Comparison of ENCODE assay signal across 8 mouse cellular contexts in genomic region chr5:33335977-33336360, GRCm38 (mm10). TPM values are rescaled to one million over a fixed set of nuclear protein-coding genes. Genes with fewer than 3 reads are reported as not detected.
DNase-seq lines count a peak whose midpoint lies in the region; ATAC-seq and TF ChIP-seq lines count a peak whose summit lies in the region.

No protein-coding gene starts in this region.

- ATAC-seq in forebrain, embryonic 13.5 days = no peak; the same call in 1 of the 2 replicates
- ATAC-seq in hindbrain, embryonic 15.5 days (ENCODE audit: low FRiP score, low read depth) = 0 out of 2 replicates have a peak, but pooled peaks have one; percentile 0
- peak; percentile 38; the same call in 1 of the 2 replicates for ATAC-seq in liver, postnatal 0 days
- no peak; the same call in 1 of the 2 replicates for ATAC-seq in neural tube, embryonic 13.5 days (ENCODE audit: low read depth)

- no peak for TF ChIP-seq CTCF in gastrocnemius, adult 2 months (IDR thresholded peaks at IDR 0.05)
- no peak for TF ChIP-seq CTCF in liver, postnatal 0 days (IDR thresholded peaks at IDR 0.05; ENCODE audit: low read depth)
- TF ChIP-seq CTCF in thymus, adult 2 months (IDR thresholded peaks at IDR 0.05; ENCODE audit: borderline replicate concordance, control insufficient read depth, extremely low read depth, insufficient read depth, low read length, poor library complexity) = no peak

- H3K4me2 ChIP-seq in forebrain, embryonic 13.5 days = peak overlapping the region; percentile 90
- H3K4me2 ChIP-seq in hindbrain, embryonic 15.5 days = peak overlapping the region; percentile 75
- H3K4me2 ChIP-seq in liver, postnatal 0 days (ENCODE audit: low read depth, low read length) = peak overlapping the region; percentile 96
- H3K4me2 ChIP-seq in neural tube, embryonic 13.5 days = peak overlapping the region; percentile 90

- peaks cover 5% of the 10 kb centered on the region; the same call in 1 of the 2 replicates for H3K36me3 ChIP-seq in forebrain, embryonic 13.5 days (ENCODE audit: poor library complexity, severe bottlenecking)
- H3K36me3 ChIP-seq in hindbrain, embryonic 15.5 days = no peaks in the 10 kb centered on the region
- no peaks in the 10 kb centered on the region for H3K36me3 ChIP-seq in liver, postnatal 0 days (replicated peaks; ENCODE audit: insufficient read depth, low read length)
- peaks cover 11% of the 10 kb centered on the region; the same call in 1 of the 2 replicates for H3K36me3 ChIP-seq in neural tube, embryonic 13.5 days
- H3K36me3 ChIP-seq in thymus, adult 2 months (ENCODE audit: control insufficient read depth, insufficient read depth, low read length) = no peaks in the 10 kb centered on the region

- no peaks in the 10 kb centered on the region for H3K27me3 ChIP-seq in forebrain, embryonic 13.5 days
- no peaks in the 10 kb centered on the region for H3K27me3 ChIP-seq in hindbrain, embryonic 15.5 days
- no peaks in the 10 kb centered on the region for H3K27me3 ChIP-seq in liver, postnatal 0 days (ENCODE audit: insufficient read depth, low read length)
- H3K27me3 ChIP-seq in neural tube, embryonic 13.5 days = no peaks in the 10 kb centered on the region
- H3K27me3 ChIP-seq in thymus, adult 2 months (ENCODE audit: control insufficient read depth, insufficient read depth, low read length) = no peaks in the 10 kb centered on the region

- no peak for TF ChIP-seq EP300 in liver, postnatal 0 days (IDR thresholded peaks at IDR 0.05; ENCODE audit: low read depth)

- H3K9me3 ChIP-seq in forebrain, embryonic 13.5 days (replicated peaks) = 0 out of 2 replicates have a peak, but pooled peaks cover 4% of the 10 kb centered on the region
- no peaks in the 10 kb centered on the region for H3K9me3 ChIP-seq in hindbrain, embryonic 15.5 days
- no peaks in the 10 kb centered on the region for H3K9me3 ChIP-seq in liver, postnatal 0 days (ENCODE audit: low read length)
- H3K9me3 ChIP-seq in neural tube, embryonic 13.5 days = no peaks in the 10 kb centered on the region

- TF ChIP-seq POLR2A in thymus, adult 2 months (IDR thresholded peaks at IDR 0.05; ENCODE audit: control insufficient read depth, extremely low read depth, insufficient read depth, low read length, poor library complexity) = no peak

- peak overlapping the region; percentile 90 for H3K27ac ChIP-seq in gastrocnemius, adult 2 months
- H3K27ac ChIP-seq in forebrain, embryonic 13.5 days = peak overlapping the region; percentile 66; the same call in 1 of the 2 replicates
- H3K27ac ChIP-seq in hindbrain, embryonic 15.5 days (replicated peaks) = peak overlapping the region; percentile 83
- H3K27ac ChIP-seq in liver, postnatal 0 days (ENCODE audit: low read depth) = peak overlapping the region; percentile 91
- H3K27ac ChIP-seq in neural tube, embryonic 13.5 days (replicated peaks) = peak overlapping the region; percentile 80
- H3K27ac ChIP-seq in thymus, adult 2 months (ENCODE audit: control insufficient read depth, insufficient read depth, low read length) = no peak overlapping the region

- peaks cover 20% of the 10 kb centered on the region for H3K4me1 ChIP-seq in forebrain, embryonic 13.5 days
- H3K4me1 ChIP-seq in hindbrain, embryonic 15.5 days (replicated peaks) = peaks cover 26% of the 10 kb centered on the region
- peaks cover 14% of the 10 kb centered on the region for H3K4me1 ChIP-seq in liver, postnatal 0 days (ENCODE audit: insufficient read depth)
- H3K4me1 ChIP-seq in neural tube, embryonic 13.5 days (replicated peaks) = peaks cover 33% of the 10 kb centered on the region
- H3K4me1 ChIP-seq in thymus, adult 2 months (replicated peaks; ENCODE audit: control insufficient read depth, insufficient read depth, low read length) = peaks cover 10% of the 10 kb centered on the region

- DNase-seq in gastrocnemius, adult 2 months = peak; percentile 41
- DNase-seq in gastrocnemius, adult 8-10 months (ENCODE audit: low spot score in 2 of 2) = no peak
- peak; percentile 26 for DNase-seq in NIH3T3 (ENCODE audit: low read depth)
- DNase-seq in liver, postnatal 0 days = peak; percentile 64
- DNase-seq in thymus, adult 2 months = peak; percentile 46

- peak overlapping the region; percentile 84 for H3K4me3 ChIP-seq in gastrocnemius, adult 2 months
- H3K4me3 ChIP-seq in forebrain, embryonic 13.5 days = peak overlapping the region; percentile 99
- peak overlapping the region; percentile 90 for H3K4me3 ChIP-seq in hindbrain, embryonic 15.5 days
- H3K4me3 ChIP-seq in liver, postnatal 0 days (ENCODE audit: low read depth, low read length) = peak overlapping the region; percentile 100
- peak overlapping the region; percentile 100 for H3K4me3 ChIP-seq in neural tube, embryonic 13.5 days
- H3K4me3 ChIP-seq in thymus, adult 2 months (ENCODE audit: control insufficient read depth, insufficient read depth, low read length) = peak overlapping the region; percentile 76

- WGBS in forebrain, embryonic 13.5 days = 0% methylated on average over 18 of the region's 31 CpGs
- WGBS in hindbrain, embryonic 15.5 days = 0% methylated on average over 20 of the region's 31 CpGs
- 2% methylated on average over 28 of the region's 31 CpGs for WGBS in liver, postnatal 0 days (ENCODE audit: insufficient replicate concordance)
- 0% methylated on average over 29 of the region's 31 CpGs for WGBS in neural tube, embryonic 13.5 days
- under 1% methylated on average over 31 of the region's 31 CpGs for WGBS in thymus, adult 2 months

- intact Hi-C loops in gastrocnemius, adult 2 months (cut with DNase I) = loop anchor here (2.0 to 5.0 kb wide), 2 partner anchors 43 to 59 kb away; partner anchors contain the start of gene Uvssa

- peak overlapping the region; percentile 98 for H3K9ac ChIP-seq in forebrain, embryonic 13.5 days
- peak overlapping the region; percentile 95 for H3K9ac ChIP-seq in hindbrain, embryonic 15.5 days
- H3K9ac ChIP-seq in liver, postnatal 0 days (replicated peaks) = peak overlapping the region; percentile 98
- H3K9ac ChIP-seq in neural tube, embryonic 13.5 days = peak overlapping the region; percentile 99

RNA-seq across cellular contexts. Expression of gene Maea, which starts 0.7 kb away (rescaled TPM):
- total RNA-seq in gastrocnemius, adult 2 months (2021) = 10 to 100 TPM; 56.1 to 64.5 TPM
- total RNA-seq in gastrocnemius, adult 8-10 months (2022) = 10 to 100 TPM; 60.6 to 66.4 (median 64.5) TPM
- 107 and 122 TPM in 2 replicates for polyA plus RNA-seq in forebrain, embryonic 13.5 days (2015; fragmentation: Nextera tagmentation; extraction: Ambion mirVana)
- 125 and 127 TPM in 2 replicates for polyA plus RNA-seq in hindbrain, embryonic 15.5 days (2015; fragmentation: Nextera tagmentation; extraction: Ambion mirVana)
- 38.0 and 41.5 TPM in 2 replicates for polyA plus RNA-seq in liver, postnatal 0 days (2015; fragmentation: Nextera tagmentation; extraction: Ambion mirVana)
- 115 and 123 TPM in 2 replicates for polyA plus RNA-seq in neural tube, embryonic 13.5 days (2015; fragmentation: Nextera tagmentation; extraction: Ambion mirVana)
- 124 and 130 TPM in 2 replicates for polyA plus RNA-seq in thymus, adult 2 months (2012; rRNA removed)

RNA-seq across cellular contexts. Expression of gene Uvssa, which starts 42.4 kb away (rescaled TPM):
- 1 to 10 TPM; 2.9 to 3.4 TPM for total RNA-seq in gastrocnemius, adult 2 months (2021)
- total RNA-seq in gastrocnemius, adult 8-10 months (2022) = 1 to 10 TPM; 1.6 to 2.4 (median 2.3) TPM
- polyA plus RNA-seq in forebrain, embryonic 13.5 days (2015; fragmentation: Nextera tagmentation; extraction: Ambion mirVana) = 8.0 and 8.2 TPM in 2 replicates
- 7.0 and 7.2 TPM in 2 replicates for polyA plus RNA-seq in hindbrain, embryonic 15.5 days (2015; fragmentation: Nextera tagmentation; extraction: Ambion mirVana)
- 2.5 and 3.1 TPM in 2 replicates for polyA plus RNA-seq in liver, postnatal 0 days (2015; fragmentation: Nextera tagmentation; extraction: Ambion mirVana)
- 7.9 and 8.6 TPM in 2 replicates for polyA plus RNA-seq in neural tube, embryonic 13.5 days (2015; fragmentation: Nextera tagmentation; extraction: Ambion mirVana)
- 9.7 and 10.6 TPM in 2 replicates for polyA plus RNA-seq in thymus, adult 2 months (2012; rRNA removed)

Comparison
In these comparisons a context has a peak if more than half of its experiments do, and no peak if none do; other contexts are left out.
1. DNase-seq: peak in gastrocnemius, adult 2 months (single experiment), NIH3T3 (single experiment), liver, postnatal 0 days (single experiment) and thymus, adult 2 months (single experiment); none in gastrocnemius, adult 8-10 months (0 of 2).
2. ATAC-seq: peak in hindbrain, embryonic 15.5 days (single experiment) and liver, postnatal 0 days (single experiment); none in forebrain, embryonic 13.5 days (single experiment) and neural tube, embryonic 13.5 days (single experiment).
3. Peak in every context shown above with its lines, with median percentiles within 50 percentile points of each other: H3K4me3 ChIP-seq, H3K4me2 ChIP-seq and H3K9ac ChIP-seq.